Mouse (Mus musculus) left cerebral cortex, postnatal 14 days (tissue): ENCODE results near the gene Tamm41. TPM values are rescaled to one million over a fixed set of nuclear protein-coding genes. Genes with fewer than 3 reads are reported as not detected.

ENCODE experiments used
- DNase-seq, 2 experiments: peaks; one replicate each; pipeline ENCODE4 v3.0.0; 2021 to 2022; ENCODE audit warnings: low spot score in 2 of 2, mixed read lengths in 1 of 2
- intact Hi-C: fragments of 180-260 bp; cut with DNase I; formaldehyde crosslinking; loops from one replicate; pipeline ENCODE4 v1.15.1; 2025
- total RNA-seq, 2 experiments: library from RNA; stranded (reverse); gene quantifications; 2 replicates each; pipeline ENCODE4 v1.2.3; 2021

Gene Tamm41
- total RNA-seq, 2 experiments from 2014 or later = 17.3 to 21.9 TPM

GRCm38 (mm10) chr6:114961276-114962068 lies 76.2 kb downstream of the Tamm41 start:
- intact Hi-C loops = no loop called here
- no peak for DNase-seq

GRCm38 (mm10) chr6:114959012-114959398 lies 78.7 kb downstream of the Tamm41 start:
- intact Hi-C loops = no loop called here

GRCm38 (mm10) chr6:114958249-114959011 lies 79.2 kb downstream of the Tamm41 start:
- intact Hi-C loops = no loop called here
- DNase-seq = no peak

More at GRCm38 (mm10) chr6:114959012-114959398, 78.7 kb downstream of the Tamm41 start:
- no peak for DNase-seq

GRCm38 (mm10) chr6:114957756-114958155 lies 79.9 kb downstream of the Tamm41 start:
- intact Hi-C loops = no loop called here
- no peak for DNase-seq

GRCm38 (mm10) chr6:114954496-114954895 lies 83.2 kb downstream of the Tamm41 start:
- intact Hi-C loops = no loop called here
- no peak for DNase-seq

Other genes with a start within 250 kb of the Tamm41 start
- gene Vgll4, start 67.9 kb downstream of the Tamm41 start, total RNA-seq = 10 to 100 TPM; 48.0 to 53.4 TPM
- gene Syn2, start 97.0 kb upstream of the Tamm41 start, total RNA-seq = 100 to 1,000 TPM; 509 to 518 TPM
- gene Gm17482, start 189.5 kb upstream of the Tamm41 start, total RNA-seq = not detected
- 10 to 100 TPM; 17.2 to 18.3 TPM for gene Timp4, start 214.3 kb upstream of the Tamm41 start, total RNA-seq